Mouse (Mus musculus) liver, postnatal 0 days (tissue): ENCODE results near the gene Enpp7.

Source experiments
- CTCF ChIP-seq: sonication (generic); IDR thresholded peaks from 2 replicates; pipeline ENCODE4 v1.5.1; 2016; ENCODE audit warnings: antibody characterized with exemption, low read depth
- EP300 ChIP-seq: IDR thresholded peaks from 2 replicates; pipeline ENCODE4 v1.6.1; 2016; ENCODE audit warnings: antibody characterized with exemption, low read depth, mild to moderate bottlenecking

GRCm38 (mm10) chr11:119041325-119041716 lies 53.3 kb downstream of the Enpp7 start:
- TF ChIP-seq CTCF (no peak), EP300 (no peak)
